In genomic region chr13:93676864-93677263, GRCm38 (mm10) we compare ENCODE assay signal across 17 mouse cellular contexts. TPM values are rescaled to one million over a fixed set of nuclear protein-coding genes. Genes with fewer than 3 reads are reported as not detected.
A peak's percentile ranks its signal among the peaks of the same experiment; 100 is the strongest.
DNase-seq lines count a peak whose midpoint lies in the region.
"Had no signal": no experiment of that assay in that cellular context is flagged by ENCODE, and none has a peak within 500 bp of the region (broad histone marks: within the 10 kb centered on the region; RNA-seq: fewer than 3 reads in every experiment).

No protein-coding gene starts in this region.

- DNase-seq in adrenal gland, postnatal 14 days = peak; percentile 7
- DNase-seq in adrenal gland, postnatal 10 days = no peak
- DNase-seq in left cerebral cortex, adult 18-20 months (ENCODE audit: low spot score in 2 of 2) = peak; percentile 46 to 59
- no peak for DNase-seq in left cerebral cortex, adult 11 months (ENCODE audit: low spot score)
- DNase-seq in ovary, postnatal 36 days (ENCODE audit: low spot score) = peak; percentile 32
- DNase-seq in ovary, postnatal 10 days (ENCODE audit: low spot score) = no peak
- peak; percentile 13 for DNase-seq in urinary bladder, postnatal 14 days (ENCODE audit: low spot score)
- no peak for DNase-seq in urinary bladder, postnatal 4 days (ENCODE audit: low spot score in 2 of 2)
- DNase-seq: adrenal gland, adult 8-10 months; B cell, adult 2 months; cerebellum, adult 18-20 months; cerebellum, adult 9-11 months; cerebellum, postnatal 36 days; gastrocnemius, postnatal 10 days; heart, adult 2 months had no signal

RNA-seq across cellular contexts. Expression of gene Dmgdh, which starts 2.6 kb away (rescaled TPM):
- 1.1 and 29.6 TPM in 2 replicates for total RNA-seq in adrenal gland, postnatal 14 days (2021)
- 10 to 100 TPM; 14.5 to 33.2 TPM for total RNA-seq in adrenal gland, postnatal 10 days (2021)
- under 1 TPM; 0.58 to 0.59 TPM for total RNA-seq in left cerebral cortex, adult 18-20 months (2021)
- total RNA-seq: gastrocnemius, postnatal 10 days; heart, adult 2 months; heart, postnatal 25 days had no signal

RNA-seq across cellular contexts. Expression of gene Bhmt2, which starts 2.8 kb away (rescaled TPM):
- 0.90 and 18.5 TPM in 2 replicates for total RNA-seq in adrenal gland, postnatal 14 days (2021)
- total RNA-seq in adrenal gland, postnatal 10 days (2021) = 10 to 100 TPM in 1 of 2 experiments, 1 to 10 TPM in 1; 9.8 to 24.3 TPM
- under 1 TPM; 0.23 to 0.40 TPM for total RNA-seq in left cerebral cortex, adult 18-20 months (2021)
- total RNA-seq: G1E; heart, adult 2 months; heart, postnatal 25 days had no signal

RNA-seq across cellular contexts. Expression of gene Bhmt, which starts 39.1 kb away (rescaled TPM):
- 13.3 and 183 TPM in 2 replicates for total RNA-seq in adrenal gland, postnatal 14 days (2021)
- total RNA-seq in adrenal gland, postnatal 10 days (2021) = 100 to 1,000 TPM in 1 of 2 experiments, 10 to 100 TPM in 1; 63.3 to 214 TPM
- not detected for total RNA-seq in left cerebral cortex, adult 18-20 months (2021)
- total RNA-seq: heart, adult 2 months; heart, postnatal 25 days had no signal

Comparison
In these comparisons a context has a peak if more than half of its experiments do, and no peak if none do; other contexts are left out.
1. DNase-seq: peak in adrenal gland, postnatal 14 days (single experiment), left cerebral cortex, adult 18-20 months (2 of 2), ovary, postnatal 36 days (single experiment) and urinary bladder, postnatal 14 days (single experiment); none in adrenal gland, postnatal 10 days (single experiment), left cerebral cortex, adult 11 months (single experiment), ovary, postnatal 10 days (single experiment) and urinary bladder, postnatal 4 days (0 of 2).
2. RNA of gene Bhmt, which starts 39.1 kb away (total RNA-seq): 63.3 to 214 TPM in adrenal gland, postnatal 10 days and 13.3 to 183 TPM in adrenal gland, postnatal 14 days; not detected in left cerebral cortex, adult 18-20 months; every median in the first group is over 10 times any median in the second.